Mouse (Mus musculus) c-Kit-positive CD71-positive TER-119-positive erythroid progenitor cells, embryonic 14.5 days (primary cell): ENCODE measurements at regions not wholly inside any gene's neighbourhood (a gene's known extent, or its start where the extent isn't known, plus 50 kb on each side); places are given as distances from the start of the nearest gene placed in this dataset.

ENCODE experiments used
- DNase-seq: peaks from one replicate; pipeline ENCODE4 v3.0.0-alpha.2; 2013; ENCODE audit warnings: low spot score

- DNase-seq, result no peak
Measured at GRCm38 (mm10) chr4:95185113-95185915, 133.3 kb upstream of the Jun start.

DNA sequence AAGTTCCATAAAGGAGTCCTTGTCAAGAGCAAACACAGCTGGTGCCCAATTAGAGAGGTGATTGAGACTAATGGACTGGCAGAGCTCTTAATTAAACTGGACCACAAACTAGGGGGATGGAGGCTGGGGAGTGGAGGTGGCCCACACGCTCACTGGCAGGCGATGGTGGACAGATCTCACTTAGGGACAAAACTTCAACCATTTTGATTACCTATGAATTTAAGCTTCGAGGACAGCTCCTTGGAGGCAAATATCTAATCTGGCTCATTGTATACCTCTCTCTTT, 133.8 kb upstream of the Jun start:
- DNase-seq, result no peak

GRCm38 (mm10) chr4:95188107-95188506, 136.1 kb upstream of the Jun start:
- DNase-seq, result peak; percentile 25

- no peak for DNase-seq
Measured at GRCm38 (mm10) chr4:95191654-95192406, 139.8 kb upstream of the Jun start.

- no peak for DNase-seq
Measured at GRCm38 (mm10) chr4:95192562-95192961, 140.5 kb upstream of the Jun start.

- DNase-seq, result peak; percentile 24
Measured at GRCm38 (mm10) chr4:95193028-95193427, 141.0 kb upstream of the Jun start.

DNA sequence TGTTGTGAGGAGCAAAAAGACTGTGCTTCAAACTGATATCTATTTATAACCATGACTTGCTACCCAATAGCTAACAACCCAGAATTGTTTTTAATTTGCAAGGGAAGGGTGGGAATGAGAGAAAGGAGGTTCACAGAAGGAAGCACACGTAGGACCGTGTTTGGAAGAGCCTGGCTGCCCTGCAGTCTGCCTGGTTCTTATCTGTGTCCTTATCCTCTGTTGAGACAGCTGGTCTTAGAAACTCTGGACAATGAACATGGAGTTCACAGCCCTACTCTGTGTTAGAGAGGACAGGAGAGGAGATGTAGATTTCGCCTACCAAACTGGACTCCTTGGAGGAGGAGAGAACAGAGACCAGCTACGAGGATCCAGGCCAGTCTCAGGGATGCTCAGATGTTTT, 141.5 kb upstream of the Jun start:
- no peak for DNase-seq

DNA sequence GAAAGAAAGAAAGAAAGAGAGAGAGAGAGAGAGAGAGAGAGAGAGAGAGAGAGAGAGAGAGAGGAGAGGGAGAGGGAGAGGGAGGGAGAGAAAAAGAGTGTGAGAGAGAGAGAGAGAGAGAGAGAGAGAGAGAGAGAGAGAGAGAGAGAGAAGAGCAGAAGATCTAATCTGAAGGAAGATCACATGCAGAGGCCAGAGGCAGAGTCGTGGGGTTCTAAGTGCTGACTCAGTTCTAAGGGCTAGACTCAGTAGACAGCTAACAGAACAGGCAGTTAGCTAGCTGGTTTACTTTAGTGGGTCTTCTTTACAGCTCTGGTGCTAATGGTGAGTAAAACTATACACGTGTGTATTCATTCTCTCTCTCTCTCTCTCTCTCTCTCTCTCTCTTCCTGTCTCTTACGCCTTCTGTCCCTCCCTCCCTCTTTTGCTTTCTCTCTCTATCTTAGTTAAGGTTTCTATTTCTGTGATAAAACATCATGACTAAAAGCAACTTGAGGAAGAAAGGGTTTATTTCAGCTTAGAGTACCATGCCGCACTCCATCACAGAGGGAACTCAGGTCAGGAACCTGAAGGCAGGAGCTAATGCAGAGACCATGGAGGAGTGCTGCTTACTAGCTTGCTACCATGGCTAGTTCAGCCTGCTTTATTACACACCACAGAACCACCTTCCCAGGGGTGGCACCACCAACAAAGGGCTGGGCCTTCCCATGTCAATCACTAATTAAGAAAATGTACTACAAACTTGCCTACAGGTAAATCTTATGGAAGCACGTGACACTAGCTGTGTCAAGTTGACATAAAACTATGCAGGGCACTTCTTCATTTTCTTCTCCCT, 142.8 kb upstream of the Jun start:
- no peak for DNase-seq

DNA sequence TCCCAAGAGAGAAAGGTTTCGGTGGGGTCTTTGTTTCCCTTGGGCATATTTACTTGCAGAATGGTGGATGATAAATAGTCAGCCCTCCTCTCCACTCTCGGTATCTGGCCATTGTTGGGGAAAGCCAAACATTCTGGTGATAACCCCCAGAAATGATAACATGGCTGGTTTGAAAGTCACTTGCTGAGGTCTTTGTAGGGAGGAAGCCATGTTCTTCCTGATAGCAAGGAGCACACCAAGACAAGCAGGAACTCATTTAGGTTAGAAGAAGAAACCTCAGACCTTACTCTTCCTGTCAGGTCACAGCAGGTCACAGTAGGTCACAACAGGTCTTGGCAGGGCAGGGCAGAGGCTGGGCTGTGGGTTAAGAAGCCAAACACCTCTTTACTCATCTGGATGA, 144.1 kb upstream of the Jun start:
- no peak for DNase-seq

- DNase-seq, result no peak
Measured at GRCm38 (mm10) chr4:95197077-95197711, 145.2 kb upstream of the Jun start.

DNA sequence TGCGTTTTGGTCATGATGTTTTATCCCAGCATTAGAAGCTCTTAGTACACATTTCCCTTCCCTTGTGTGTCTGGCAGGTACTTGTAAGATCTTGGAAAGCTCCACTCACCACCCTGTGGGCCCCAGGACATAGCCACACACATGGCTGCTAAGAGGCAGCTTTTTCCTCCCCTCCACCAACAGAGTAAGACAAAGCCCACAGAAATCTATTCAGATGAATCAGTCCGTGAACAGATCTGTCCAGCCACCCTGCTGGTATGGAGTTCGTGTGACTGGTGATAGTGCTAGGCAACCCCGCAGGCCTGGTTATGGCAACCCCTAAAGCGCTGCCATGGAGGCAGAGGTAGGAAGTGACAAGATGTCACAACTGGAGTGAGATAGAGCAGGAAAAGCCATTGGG, 147.4 kb upstream of the Jun start:
- no peak for DNase-seq

GRCm38 (mm10) chr4:95200130-95200529, 148.1 kb upstream of the Jun start:
- DNase-seq, result no peak

- no peak for DNase-seq
Measured at GRCm38 (mm10) chr4:95202478-95202877, 150.5 kb upstream of the Jun start.

DNA sequence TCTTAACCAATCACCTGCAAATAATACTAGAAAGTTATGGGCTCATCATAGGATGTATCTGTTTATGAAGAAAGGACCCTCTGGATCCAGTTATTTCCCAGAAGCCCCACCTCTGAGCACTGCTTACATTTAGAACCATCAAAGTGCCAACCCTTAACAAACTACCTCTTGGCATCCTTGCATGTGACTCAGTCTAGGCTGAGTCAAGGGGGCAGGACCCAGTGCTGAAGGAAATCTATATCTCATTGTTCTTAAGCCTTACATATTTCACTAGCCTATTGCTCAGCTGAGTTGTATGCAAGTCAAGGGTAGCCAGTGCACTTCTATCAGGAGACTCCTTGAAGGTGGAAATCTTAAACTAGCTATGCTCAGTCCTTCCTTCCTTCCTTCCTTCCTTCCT, 151.6 kb upstream of the Jun start:
- DNase-seq, result no peak

DNA sequence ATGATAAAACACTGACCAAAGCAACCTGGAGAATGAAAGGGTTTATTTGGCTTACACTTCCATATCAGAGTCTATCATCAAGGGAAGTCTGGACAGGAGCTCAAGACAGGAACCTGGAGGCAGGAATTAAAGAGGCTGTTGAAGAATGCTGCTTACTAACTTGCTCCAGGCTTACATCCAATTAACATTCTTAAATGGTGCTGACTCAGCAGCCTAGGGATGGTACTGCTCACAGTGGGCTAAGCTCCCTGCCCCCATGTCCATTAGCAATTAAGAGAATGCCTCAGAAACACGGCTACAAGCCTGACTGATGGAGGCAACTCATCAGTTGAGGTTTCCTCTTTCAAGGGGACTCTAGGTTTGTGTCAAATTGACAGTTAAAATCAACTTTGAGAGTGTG, 153.3 kb upstream of the Jun start:
- DNase-seq, result no peak

GRCm38 (mm10) chr4:95207783-95208182, 155.8 kb upstream of the Jun start:
- no peak for DNase-seq

DNA sequence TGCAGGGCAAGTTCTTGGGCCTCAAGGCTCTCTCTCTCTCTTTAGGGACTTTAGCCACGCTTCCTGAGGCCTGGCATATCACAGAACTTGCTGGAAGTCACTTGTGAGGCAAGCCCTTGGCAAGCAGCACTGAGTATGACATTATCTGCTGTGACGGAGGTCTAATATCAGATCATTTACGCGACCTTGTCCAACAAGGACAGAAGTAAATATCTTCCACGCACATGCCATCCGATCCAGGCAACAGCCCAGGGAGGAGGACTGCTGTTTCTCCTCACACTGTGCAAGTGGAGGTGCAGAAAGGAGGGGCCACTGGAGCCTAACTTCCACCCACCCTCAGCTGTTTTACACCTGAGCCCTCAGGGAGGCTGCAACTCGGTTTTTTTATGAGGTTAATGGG, 156.8 kb upstream of the Jun start:
- no peak for DNase-seq

GRCm38 (mm10) chr4:95209322-95210119, 157.5 kb upstream of the Jun start:
- no peak for DNase-seq

GRCm38 (mm10) chr4:95212561-95212960, 160.5 kb upstream of the Jun start:
- no peak for DNase-seq

- DNase-seq, result no peak
Measured at GRCm38 (mm10) chr4:95213026-95213425, 161.0 kb upstream of the Jun start.

- DNase-seq, result no peak
Measured at GRCm38 (mm10) chr4:95214026-95214425, 162.0 kb upstream of the Jun start.

DNA sequence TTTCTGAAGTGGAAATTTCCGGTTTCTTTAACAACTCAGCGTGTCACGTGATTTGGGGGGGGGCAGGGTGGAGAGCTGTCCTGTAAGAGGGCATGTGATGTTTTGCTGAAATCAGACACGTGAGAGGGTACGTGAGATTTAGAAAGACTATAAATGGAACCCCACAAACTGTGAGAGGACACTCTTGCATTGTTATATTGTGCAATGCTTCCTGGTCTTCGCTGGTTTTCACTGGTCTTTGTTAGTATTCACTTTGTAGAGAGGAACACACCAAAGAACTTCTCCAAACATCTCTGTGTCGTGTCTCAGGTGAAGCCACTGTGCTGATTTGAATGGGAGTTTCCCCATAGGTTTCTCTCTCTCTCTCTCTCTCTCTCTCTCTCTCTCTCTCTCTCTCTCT, 163.2 kb upstream of the Jun start:
- DNase-seq, result no peak
